Mouse (Mus musculus) lung, adult 2 months (tissue): ENCODE data around the gene Bag5. TPM values are rescaled to one million over a fixed set of nuclear protein-coding genes. Genes with fewer than 3 reads are reported as not detected.
"Not testable (repeated sequence)": the region's sequence is repeated elsewhere in the genome, so short reads cannot be mapped to it uniquely, and the experiment has no call there.

Experiments
- DNase-seq: peaks from one replicate; pipeline ENCODE4 v3.0.0; 2022
- H3K4me1 ChIP-seq: fragments of 200-500 bp; 2 replicates; pipeline ENCODE4 v1.6.1; 2011; ENCODE audit warnings: low read length; ENCODE audit not compliant: control insufficient read depth, insufficient read depth
- H3K4me3 ChIP-seq: fragments of 200-500 bp; replicated peaks from 2 replicates; pipeline ENCODE3; 2011; ENCODE audit warnings: low read depth, mild to moderate bottlenecking, control low read depth, low read length; ENCODE audit errors: extremely low read depth
- CTCF ChIP-seq: fragments of 200-500 bp; IDR thresholded peaks from 2 replicates; pipeline ENCODE4 v1.5.1; 2011; ENCODE audit warnings: mild to moderate bottlenecking, low read length, control low read depth; ENCODE audit not compliant: insufficient read depth
- POLR2A ChIP-seq: fragments of 200-500 bp; IDR thresholded peaks from 2 replicates; pipeline ENCODE4 v1.6.1; 2011; ENCODE audit warnings: low read depth, mild to moderate bottlenecking, control low read depth, low read length, borderline replicate concordance; ENCODE audit errors: extremely low read depth
- WGBS: fragments of 180-500 bp; shearing (Covaris S2); methylation state at CpG from one replicate; pipeline ENCODE4 v1.1.7; 2018; 5-methylcytosine and 5-hydroxymethylcytosine counted together
- polyA plus RNA-seq: library from polyadenylated mRNA; depleted of rRNA; stranded (reverse); fragments of >200 nt; gene quantifications from 2 replicates; pipeline ENCODE4 v1.2.3, GENCODE M21; 2012

The Bag5 gene
- polyA plus RNA-seq, 1 experiment: 21.4 TPM

- Histone ChIP-seq H3K4me1 (no peaks in the 10 kb centered on the region), H3K4me3 (no peak overlapping the region)
- peak; percentile 61 for DNase-seq
- peak; percentile 66 for TF ChIP-seq CTCF
- TF ChIP-seq POLR2A: no peak
- whole genome bisulfite sequencing: 15% methylated on average over 3 of the region's 3 CpGs
Observed at GRCm38 (mm10) chr12:111738754-111739153, 25.7 kb upstream of the Bag5 start.

- Histone ChIP-seq H3K4me1 (peaks cover 3% of the 10 kb centered on the region; the same call in 1 of the 2 replicates), H3K4me3 (no peak overlapping the region)
- WGBS: 41% methylated on average over 9 of the region's 9 CpGs
- DNase-seq: no peak
- TF ChIP-seq POLR2A (no peak), CTCF (no peak)
Observed at GRCm38 (mm10) chr12:111737370-111737769, 24.3 kb upstream of the Bag5 start.

GRCm38 (mm10) chr12:111736676-111737075, 23.6 kb upstream of the Bag5 start:
- H3K4me1 ChIP-seq, DNase-seq, H3K4me3 ChIP-seq: not testable (repeated sequence)
- 82% methylated on average over 8 of the region's 8 CpGs for WGBS

GRCm38 (mm10) chr12:111734912-111735311, 21.9 kb upstream of the Bag5 start:
- 76% methylated on average over 3 of the region's 3 CpGs for WGBS
- Histone ChIP-seq H3K4me3 (no peak overlapping the region), H3K4me1 (peaks cover 3% of the 10 kb centered on the region; the same call in 1 of the 2 replicates)
- no peak for TF ChIP-seq POLR2A
- TF ChIP-seq CTCF: no peak
- DNase-seq: no peak

GRCm38 (mm10) chr12:111732921-111733320, 19.9 kb upstream of the Bag5 start:
- TF ChIP-seq CTCF (no peak), POLR2A (no peak)
- 57% methylated on average over 5 of the region's 5 CpGs for WGBS
- Histone ChIP-seq H3K4me1 (peaks cover 3% of the 10 kb centered on the region; the same call in 1 of the 2 replicates), H3K4me3 (no peak overlapping the region)
- DNase-seq: no peak

GRCm38 (mm10) chr12:111731822-111732807, 19.1 kb upstream of the Bag5 start:
- TF ChIP-seq POLR2A (no peak), CTCF (peak; percentile 80)
- Histone ChIP-seq H3K4me1 (peaks cover 3% of the 10 kb centered on the region; the same call in 1 of the 2 replicates), H3K4me3 (no peak overlapping the region)
- WGBS: 31% methylated on average over 30 of the region's 30 CpGs
- peak; percentile 78 for DNase-seq

- WGBS: 44% methylated on average over 1 of the region's 1 CpGs
- no peak for TF ChIP-seq POLR2A
- TF ChIP-seq CTCF: no peak
- H3K4me1 ChIP-seq: peaks cover 14% of the 10 kb centered on the region
- no peak for DNase-seq
- H3K4me3 ChIP-seq: no peak overlapping the region
Observed at GRCm38 (mm10) chr12:111727956-111728355, 14.9 kb upstream of the Bag5 start.

- DNase-seq: no peak
- Histone ChIP-seq H3K4me1 (peaks cover 12% of the 10 kb centered on the region), H3K4me3 (no peak overlapping the region)
- TF ChIP-seq CTCF (no peak), POLR2A (no peak)
- 41% methylated on average over 4 of the region's 4 CpGs for WGBS
Observed at GRCm38 (mm10) chr12:111726122-111726463, 13.0 kb upstream of the Bag5 start.

- TF ChIP-seq CTCF: no peak
- TF ChIP-seq POLR2A: no peak
- Histone ChIP-seq H3K4me3 (no peak overlapping the region), H3K4me1 (peaks cover 12% of the 10 kb centered on the region)
- no peak for DNase-seq
- WGBS: 56% methylated on average over 12 of the region's 12 CpGs
Observed at GRCm38 (mm10) chr12:111725338-111726121, 12.5 kb upstream of the Bag5 start.

GRCm38 (mm10) chr12:111724638-111725337, 11.7 kb upstream of the Bag5 start:
- 59% methylated on average over 6 of the region's 6 CpGs for WGBS
- peaks cover 12% of the 10 kb centered on the region for H3K4me1 ChIP-seq
- no peak for DNase-seq

More at GRCm38 (mm10) chr12:111724638-111725337, 11.7 kb upstream of the Bag5 start:
- H3K4me3 ChIP-seq: no peak overlapping the region
- TF ChIP-seq CTCF (no peak), POLR2A (no peak)
